Mouse (Mus musculus) central nervous system, embryonic 14 days (tissue): ENCODE measurements around the gene Gm9112. TPM values are rescaled to one million over a fixed set of nuclear protein-coding genes. Genes with fewer than 3 reads are reported as not detected.

Source experiments
- polyA plus RNA-seq: library from polyadenylated mRNA; depleted of rRNA; stranded (reverse); fragments of >200 nt; gene quantifications from 2 replicates; pipeline ENCODE4 v1.2.3, GENCODE M21; 2012; rRNA removed

Gm9112 gene
- polyA plus RNA-seq: not detected in 2 replicates

DNA sequence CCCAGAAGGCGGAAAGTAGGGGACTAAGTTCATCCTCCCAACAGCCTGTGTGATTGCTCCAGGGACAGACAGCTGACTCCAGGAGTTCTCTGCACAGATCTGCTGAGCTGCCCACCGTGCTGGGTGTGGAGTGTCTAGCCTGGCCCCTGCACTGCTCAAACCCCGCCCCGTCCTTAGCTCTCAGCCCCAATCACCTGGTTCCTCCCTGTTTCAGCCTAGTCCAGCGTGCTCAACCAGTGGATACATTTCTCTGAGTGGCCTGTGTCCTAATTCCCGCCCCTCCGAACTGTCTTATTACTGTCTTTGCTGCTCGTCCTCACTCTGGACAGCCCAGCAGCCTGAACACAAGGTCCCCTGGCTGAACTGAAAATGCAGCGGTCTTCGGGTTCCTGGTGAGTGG is at the start of gene Gm9112, which contains the start of gene Dmrtc1b:
TSS of gene Gm9112 (minus strand) at position 101 of the 400 bp plus-strand sequence.
TSS of gene Dmrtc1b (plus strand) at position 331 of the 400 bp plus-strand sequence.

DNA sequence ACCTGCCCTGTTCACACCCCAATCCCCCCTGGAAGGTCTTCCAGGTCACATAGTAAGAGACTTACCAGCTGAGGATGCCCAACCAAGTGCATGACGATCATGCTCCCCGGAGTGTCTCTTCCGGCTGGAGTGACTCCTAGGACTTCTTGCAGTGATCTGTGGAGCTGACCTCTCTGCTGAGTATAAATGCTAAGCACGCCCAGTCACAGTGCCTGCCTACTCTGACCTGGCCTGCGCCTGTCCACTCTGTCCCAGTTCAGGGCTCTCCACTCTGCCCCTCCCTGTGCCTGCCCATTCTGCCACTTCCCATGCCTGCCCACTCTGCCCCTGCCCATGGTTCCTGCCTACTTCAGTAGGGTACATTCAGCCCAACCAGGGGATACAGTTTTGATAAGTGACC is 20.6 kb downstream of the Gm9112 start, which contains the start of gene Gm3880:
TSS of gene Gm3880 (minus strand) at position 101 of the 400 bp plus-strand sequence.

Other genes with a start within 250 kb of the Gm9112 start
- gene Hdac8, start 202.3 kb downstream of the Gm9112 start, polyA plus RNA-seq: 13.9 and 14.1 TPM in 2 replicates
- 7.6 and 8.6 TPM in 2 replicates for gene Phka1, start 63.4 kb downstream of the Gm9112 start, polyA plus RNA-seq
- not detected in 2 replicates for gene Gm3880, start 20.7 kb downstream of the Gm9112 start, polyA plus RNA-seq
- gene Dmrtc1b, start 230 bp upstream of the Gm9112 start, polyA plus RNA-seq: not detected in 2 replicates
- gene Dmrtc1c1, start 95.3 kb upstream of the Gm9112 start, polyA plus RNA-seq: not detected in 2 replicates
- gene Dmrtc1c2, start 147.0 kb upstream of the Gm9112 start, polyA plus RNA-seq: not detected in 2 replicates
- 0.05 TPM in 1 of 2 replicates, not detected in the other for gene 1700031F05Rik, start 160.3 kb upstream of the Gm9112 start, polyA plus RNA-seq
- gene Dmrtc1a, start 201.1 kb upstream of the Gm9112 start, polyA plus RNA-seq: 0.64 and 1.0 TPM in 2 replicates
- gene 1700011M02Rik, start 201.3 kb upstream of the Gm9112 start, polyA plus RNA-seq: not detected in 2 replicates
- gene 1700018G05Rik, start 220.7 kb upstream of the Gm9112 start, polyA plus RNA-seq: not detected in 2 replicates